11 mouse cellular contexts compared by ENCODE assay signal in genomic region chr17:6008590-6008989, GRCm38 (mm10).
DNase-seq lines count a peak whose midpoint lies in the region.
"Had no signal": no experiment of that assay in that cellular context is flagged by ENCODE, and none has a peak within 500 bp of the region (broad histone marks: within the 10 kb centered on the region; RNA-seq: fewer than 3 reads in every experiment).

No protein-coding gene starts in this region.

- peak; percentile 34 for DNase-seq in thymus, postnatal 0 days (ENCODE audit: low spot score)
- DNase-seq in thymus, postnatal 14 days = no peak
- peak; percentile 39 for DNase-seq in induced T-regulatory cell, adult 2 months (ENCODE audit: low read depth)
- DNase-seq in monocyte, adult 2 months (ENCODE audit: low read depth in 1 of 2, low spot score in 2 of 2) = peak; percentile 48 to 49
- DNase-seq in Muller cell, postnatal 12 days (ENCODE audit: inconsistent ontology term) = no peak
- DNase-seq in adrenal gland, postnatal 10 days = no peak
- DNase-seq in layer of hippocampus, adult 8-10 months (ENCODE audit: low spot score in 2 of 2) = no peak
- DNase-seq: heart, postnatal 10 days; kidney, adult 11 months; right cerebral cortex, postnatal 4 days; thymus, postnatal 25 days had no signal

Comparison
In these comparisons a context has a peak if more than half of its experiments do, and no peak if none do; other contexts are left out.
1. DNase-seq: peak in thymus, postnatal 0 days (single experiment), induced T-regulatory cell, adult 2 months (single experiment) and monocyte, adult 2 months (2 of 2); none in thymus, postnatal 14 days (single experiment), Muller cell, postnatal 12 days (single experiment), adrenal gland, postnatal 10 days (single experiment) and layer of hippocampus, adult 8-10 months (0 of 2).